Mouse (Mus musculus) MEL (cell line): Measurements from ENCODE around the gene Mapk7.

Experiments
- BHLHE40 ChIP-seq: IDR thresholded peaks from 2 replicates; pipeline ENCODE4 v1.6.1; 2012; ENCODE audit warnings: low read depth, mild to moderate bottlenecking, inconsistent platforms, low read length, improper control_type of control experiment, borderline replicate concordance
- CTCF ChIP-seq, 3 experiments: IDR thresholded peaks in 2 of 3; conservative IDR thresholded peaks in 1 of 3; 2 replicates each; pipeline ENCODE4 v1.5.1; 2011 to 2012; ENCODE audit warnings: low read length in 3 of 3, low read depth in 2 of 3, mild to moderate bottlenecking in 2 of 3, improper control_type of control experiment in 1 of 3, inconsistent platforms in 1 of 3, mixed read lengths in 1 of 3, moderate library complexity in 1 of 3; ENCODE audit not compliant: control insufficient read depth in 1 of 3, insufficient read depth in 1 of 3, poor library complexity in 1 of 3, severe bottlenecking in 1 of 3
- EP300 ChIP-seq, 2 experiments: IDR thresholded peaks; 2 replicates each; pipeline ENCODE4 v1.6.1; 2011; ENCODE audit warnings: improper control_type of control experiment in 2 of 2, low read length in 2 of 2, low read depth in 1 of 2, mild to moderate bottlenecking in 1 of 2
- SIN3A ChIP-seq: IDR thresholded peaks from 2 replicates; pipeline ENCODE4 v1.6.1; 2012; ENCODE audit warnings: low read length, improper control_type of control experiment, inconsistent platforms
- TAL1 ChIP-seq: IDR thresholded peaks from 2 replicates; pipeline ENCODE4 v1.6.1; 2012; ENCODE audit warnings: mild to moderate bottlenecking, inconsistent platforms, low read length, moderate library complexity, mixed read lengths

GRCm38 (mm10) chr11:61526872-61527271, 32.7 kb upstream of the Mapk7 start:
- no peak for TF ChIP-seq BHLHE40
- no peak for TF ChIP-seq SIN3A
- no peak for TF ChIP-seq CTCF (IDR thresholded peaks at IDR 0.05 in 2 of 3, conservative IDR thresholded peaks at IDR 0.05 in 1 of 3; ENCODE audit: control insufficient read depth in 1 of 3, insufficient read depth in 1 of 3, low read depth in 2 of 3, low read length in 3 of 3, poor library complexity in 1 of 3, severe bottlenecking in 1 of 3)
- no peak for TF ChIP-seq EP300 (IDR thresholded peaks at IDR 0.05; ENCODE audit: low read depth in 1 of 2, low read length in 2 of 2)
- TF ChIP-seq TAL1, result no peak
